Mouse (Mus musculus): ENCODE data around the gene Slc8a1.
A peak's percentile ranks its signal among the peaks of the same experiment; 100 is the strongest.

Gene Slc8a1

GRCm38 (mm10) chr17:81554052-81554734, 184.0 kb downstream of the Slc8a1 start:
- DNase-seq, result no peak

- DNase-seq, result no peak
Observed at GRCm38 (mm10) chr17:81551856-81552635, 186.1 kb downstream of the Slc8a1 start.

- DNase-seq, result no peak
Observed at GRCm38 (mm10) chr17:81550864-81551263, 187.3 kb downstream of the Slc8a1 start.

- no peak for DNase-seq
Observed at GRCm38 (mm10) chr17:81548016-81548415, 190.2 kb downstream of the Slc8a1 start.

GRCm38 (mm10) chr17:81546525-81546924, 191.7 kb downstream of the Slc8a1 start:
- DNase-seq, result no peak

GRCm38 (mm10) chr17:81546012-81546411, 192.2 kb downstream of the Slc8a1 start:
- no peak for DNase-seq

GRCm38 (mm10) chr17:81544926-81545325, 193.3 kb downstream of the Slc8a1 start:
- no peak for DNase-seq

- DNase-seq, result no peak
Observed at GRCm38 (mm10) chr17:81542313-81543185, 195.6 kb downstream of the Slc8a1 start.

GRCm38 (mm10) chr17:81538163-81539160, 199.7 kb downstream of the Slc8a1 start:
- no peak for DNase-seq

- DNase-seq, result no peak
Observed at GRCm38 (mm10) chr17:81536093-81536492, 202.1 kb downstream of the Slc8a1 start.

- no peak for DNase-seq
Observed at GRCm38 (mm10) chr17:81529849-81530248, 208.3 kb downstream of the Slc8a1 start.

GRCm38 (mm10) chr17:81528940-81529339, 209.2 kb downstream of the Slc8a1 start:
- DNase-seq, result no peak

- DNase-seq, result no peak
Observed at GRCm38 (mm10) chr17:81526463-81526862, 211.7 kb downstream of the Slc8a1 start.

GRCm38 (mm10) chr17:81524826-81525225, 213.4 kb downstream of the Slc8a1 start:
- no peak for DNase-seq

- DNase-seq, result no peak
Observed at GRCm38 (mm10) chr17:81523943-81524342, 214.2 kb downstream of the Slc8a1 start.

GRCm38 (mm10) chr17:81518316-81519025, 219.7 kb downstream of the Slc8a1 start:
- DNase-seq, result no peak

- DNase-seq, result no peak
Observed at GRCm38 (mm10) chr17:81516155-81516554, 222.0 kb downstream of the Slc8a1 start.

GRCm38 (mm10) chr17:81514022-81514421, 224.2 kb downstream of the Slc8a1 start:
- no peak for DNase-seq

GRCm38 (mm10) chr17:81513368-81513958, 224.7 kb downstream of the Slc8a1 start:
- peak; percentile 60 for DNase-seq

- DNase-seq, result no peak
Observed at GRCm38 (mm10) chr17:81505162-81505685, 233.0 kb downstream of the Slc8a1 start.

- no peak for DNase-seq
Observed at GRCm38 (mm10) chr17:81504040-81504439, 234.1 kb downstream of the Slc8a1 start.

Data from kidney, adult 18-20 months (tissue).